Mouse (Mus musculus) lung, postnatal 0 days (tissue): ENCODE measurements around the gene Oaz1.

Experiments used
- CTCF ChIP-seq: IDR thresholded peaks from 2 replicates; pipeline ENCODE4 v1.5.1; 2016; ENCODE audit warnings: antibody characterized with exemption, mild to moderate bottlenecking
- EP300 ChIP-seq: IDR thresholded peaks from 2 replicates; pipeline ENCODE4 v1.6.1; 2016; ENCODE audit warnings: antibody characterized with exemption, mild to moderate bottlenecking, control low read depth

- no peak for TF ChIP-seq CTCF
- no peak for TF ChIP-seq EP300
These were observed 13.9 kb upstream of the Oaz1 start for GRCm38 (mm10) chr10:80812391-80813041.
